In genomic region chr5:93239590-93240544, GRCm38 (mm10) we compare ENCODE assay signal across 13 mouse cellular contexts. TPM values are rescaled to one million over a fixed set of nuclear protein-coding genes. Genes with fewer than 3 reads are reported as not detected.
A peak's percentile ranks its signal among the peaks of the same experiment; 100 is the strongest.
DNase-seq lines count a peak whose midpoint lies in the region; ATAC-seq lines count a peak whose summit lies in the region.
"Had no signal": no experiment of that assay in that cellular context is flagged by ENCODE, and none has a peak within 500 bp of the region (broad histone marks: within the 10 kb centered on the region; RNA-seq: fewer than 3 reads in every experiment).

No protein-coding gene starts in this region.

- no peak overlapping the region for H3K4me3 ChIP-seq in kidney, embryonic 15.5 days (replicated peaks)
- H3K4me3 ChIP-seq in erythroblast, embryonic 14.5 days (replicated peaks): peak overlapping the region; percentile 47
- peak overlapping the region; percentile 67 for H3K4me3 ChIP-seq in megakaryocyte, embryonic 14.5 days (replicated peaks)
- H3K4me3 ChIP-seq: myocyte had no signal

- H3K9me3 ChIP-seq in kidney, embryonic 15.5 days (replicated peaks): no peaks in the 10 kb centered on the region
- no peaks in the 10 kb centered on the region for H3K9me3 ChIP-seq in erythroblast, embryonic 14.5 days (ENCODE audit: control insufficient read depth, low read length)
- H3K9me3 ChIP-seq in megakaryocyte, embryonic 14.5 days: 0 out of 2 replicates have a peak, but pooled peaks cover 5% of the 10 kb centered on the region

- no peak overlapping the region for H3K27ac ChIP-seq in kidney, embryonic 15.5 days

- H3K9ac ChIP-seq in kidney, embryonic 15.5 days: no peak overlapping the region

- no peaks in the 10 kb centered on the region for H3K27me3 ChIP-seq in kidney, embryonic 15.5 days
- H3K27me3 ChIP-seq in erythroblast, embryonic 14.5 days (ENCODE audit: control insufficient read depth): peaks cover 4% of the 10 kb centered on the region; the same call in 1 of the 2 replicates
- no peaks in the 10 kb centered on the region for H3K27me3 ChIP-seq in megakaryocyte, embryonic 14.5 days (replicated peaks)

- H3K4me2 ChIP-seq in kidney, embryonic 15.5 days: no peak overlapping the region

- peak; percentile 71; the same call in 1 of the 2 replicates for ATAC-seq in kidney, embryonic 15.5 days (replicated peaks; ENCODE audit: low FRiP score)

- H3K36me3 ChIP-seq in kidney, embryonic 15.5 days: no peaks in the 10 kb centered on the region
- H3K36me3 ChIP-seq in erythroblast, embryonic 14.5 days (ENCODE audit: control insufficient read depth): no peaks in the 10 kb centered on the region
- peaks cover 3% of the 10 kb centered on the region for H3K36me3 ChIP-seq in megakaryocyte, embryonic 14.5 days (replicated peaks; ENCODE audit: low read length)

- WGBS in kidney, embryonic 15.5 days: 81% methylated on average over 8 of the region's 8 CpGs

- no peak for DNase-seq in kidney, adult 8-10 months
- DNase-seq in thymus, postnatal 36 days: peak; percentile 19 to 38
- DNase-seq in kidney, postnatal 25 days: no peak
- no peak for DNase-seq in ovary, postnatal 14 days (ENCODE audit: low spot score)
- DNase-seq in lung, postnatal 36 days: no peak
- DNase-seq: adrenal gland, adult 8-10 months; cerebellum, adult 9-11 months; kidney, adult 18-20 months; lung, postnatal 14 days had no signal

- no peaks in the 10 kb centered on the region for H3K4me1 ChIP-seq in kidney, embryonic 15.5 days
- peaks cover 57% of the 10 kb centered on the region for H3K4me1 ChIP-seq in erythroblast, embryonic 14.5 days (ENCODE audit: control insufficient read depth)
- peaks cover 79% of the 10 kb centered on the region for H3K4me1 ChIP-seq in megakaryocyte, embryonic 14.5 days

RNA-seq across cellular contexts. Expression of gene Ccng2, which starts 27.2 kb away (rescaled TPM):
- 63.8 and 65.7 TPM in 2 replicates for polyA plus RNA-seq in kidney, embryonic 15.5 days (2015; fragmentation: Nextera tagmentation; extraction: Ambion mirVana)
- 0.82 and 1.4 TPM in 2 replicates for polyA plus RNA-seq in erythroblast, embryonic 14.5 days (2012)
- polyA plus RNA-seq in megakaryocyte, embryonic 14.5 days (2012; ENCODE audit: insufficient read depth, low replicate concordance): 6.6 and 37.5 TPM in 2 replicates

RNA-seq across cellular contexts. Expression of gene 2010109A12Rik, which starts 33.5 kb away (rescaled TPM):
- 2.0 and 2.5 TPM in 2 replicates for polyA plus RNA-seq in kidney, embryonic 15.5 days (2015; fragmentation: Nextera tagmentation; extraction: Ambion mirVana)
- not detected in 2 replicates for polyA plus RNA-seq in erythroblast, embryonic 14.5 days (2012)
- 1.1 TPM in 1 of 2 replicates, not detected in the other for polyA plus RNA-seq in megakaryocyte, embryonic 14.5 days (2012; ENCODE audit: insufficient read depth, low replicate concordance)
- polyA plus RNA-seq: myocyte had no signal

RNA-seq across cellular contexts. Expression of gene Ccni, which starts 33.6 kb away (rescaled TPM):
- polyA plus RNA-seq in kidney, embryonic 15.5 days (2015; fragmentation: Nextera tagmentation; extraction: Ambion mirVana): 111 and 124 TPM in 2 replicates
- polyA plus RNA-seq in erythroblast, embryonic 14.5 days (2012): 5.8 and 8.2 TPM in 2 replicates
- 70.2 and 148 TPM in 2 replicates for polyA plus RNA-seq in megakaryocyte, embryonic 14.5 days (2012; ENCODE audit: insufficient read depth, low replicate concordance)

Comparison
In these comparisons a context has a peak if more than half of its experiments do, and no peak if none do; other contexts are left out.
1. DNase-seq: peak in thymus, postnatal 36 days (2 of 2); none in kidney, adult 8-10 months (0 of 2), kidney, postnatal 25 days (0 of 2), ovary, postnatal 14 days (single experiment) and lung, postnatal 36 days (single experiment).